Mouse (Mus musculus) limb, embryonic 10.5 days (tissue): ENCODE results near the gene Ccdc40. TPM values are rescaled to one million over a fixed set of nuclear protein-coding genes. Genes with fewer than 3 reads are reported as not detected.
A peak's percentile ranks its signal among the peaks of the same experiment; 100 is the strongest.
"Not testable (repeated sequence)": the region's sequence is repeated elsewhere in the genome, so short reads cannot be mapped to it uniquely, and the experiment has no call there.

Experiments used
- DNase-seq: peaks from one replicate; pipeline ENCODE4 v3.0.0-alpha.2; 2017; ENCODE audit warnings: low spot score
- H3K27ac ChIP-seq: fragments of 300-500 bp; sonication (generic); 2 replicates; pipeline ENCODE4 v1.5.1; 2016; ENCODE audit warnings: mild to moderate bottlenecking
- H3K27me3 ChIP-seq: fragments of 300-500 bp; sonication (generic); 2 replicates; pipeline ENCODE4 v1.6.1; 2016; ENCODE audit warnings: low read depth, mild to moderate bottlenecking; ENCODE audit not compliant: poor library complexity, severe bottlenecking
- H3K36me3 ChIP-seq: fragments of 300-500 bp; sonication (generic); 2 replicates; pipeline ENCODE4 v1.6.1; 2016; ENCODE audit warnings: mild to moderate bottlenecking, moderate library complexity
- H3K4me1 ChIP-seq: fragments of 300-500 bp; sonication (generic); 2 replicates; pipeline ENCODE4 v1.6.1; 2016
- H3K4me3 ChIP-seq: fragments of 300-500 bp; sonication (generic); 2 replicates; pipeline ENCODE4 v1.5.1; 2016; ENCODE audit warnings: mild to moderate bottlenecking, moderate library complexity
- H3K9me3 ChIP-seq: fragments of 300-500 bp; sonication (generic); replicated peaks from 2 replicates; pipeline ENCODE4 v1.6.1; 2016; ENCODE audit warnings: mild to moderate bottlenecking
- WGBS: fragments of 180-500 bp; shearing (Covaris S2); methylation state at CpG from one replicate; pipeline ENCODE4 v1.1.7; 2016; 5-methylcytosine and 5-hydroxymethylcytosine counted together
- polyA plus RNA-seq: library from polyadenylated mRNA; unstranded; fragments of >200 nt; fragmentation: Nextera tagmentation; extraction: Ambion mirVana; gene quantifications from 2 replicates; pipeline ENCODE4 v1.2.1, GENCODE M21; 2016

Gene Ccdc40
- polyA plus RNA-seq, 1 experiment from 2014 or later: 12.8 TPM

DNA sequence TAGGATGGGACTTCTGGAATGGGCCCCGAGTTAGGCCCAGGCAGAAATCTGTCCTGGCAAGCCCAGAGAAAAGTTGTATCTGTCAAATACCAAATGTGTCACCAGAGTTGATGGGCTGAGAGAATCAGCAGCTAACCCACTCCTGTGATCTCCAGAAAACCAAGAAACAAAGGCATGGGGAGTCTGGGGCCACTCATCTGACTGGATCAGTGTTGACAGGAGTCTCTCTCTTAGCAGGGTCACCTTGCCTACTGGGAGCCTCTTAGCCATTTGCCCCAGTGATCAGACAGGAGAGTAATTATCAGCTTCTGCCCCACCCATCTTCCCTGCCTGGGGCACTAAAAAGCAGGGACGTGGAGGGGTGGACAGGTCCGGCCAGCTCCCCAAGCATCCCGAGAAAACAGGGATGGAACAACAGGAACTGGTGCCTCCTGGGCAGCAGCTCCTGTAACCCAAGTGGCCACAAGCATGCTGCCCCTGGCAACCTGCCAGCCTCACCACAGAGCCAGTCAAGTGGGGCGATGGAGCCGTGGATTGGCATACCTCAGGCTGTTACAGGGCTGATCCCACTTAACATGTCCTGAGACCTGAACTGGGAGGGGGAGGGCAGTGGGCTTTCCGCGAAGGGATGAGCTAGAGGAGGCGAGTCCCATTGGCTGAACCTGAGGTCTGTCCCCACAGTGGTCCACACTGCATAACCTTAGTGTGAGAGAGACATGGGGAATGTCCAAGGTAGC is 57.6 kb downstream of the Ccdc40 start:
- H3K27me3 ChIP-seq: no peaks in the 10 kb centered on the region
- H3K27ac ChIP-seq: no peak overlapping the region
- H3K4me3 ChIP-seq: no peak overlapping the region
- H3K36me3 ChIP-seq: peaks cover 83% of the 10 kb centered on the region
- no peaks in the 10 kb centered on the region for H3K9me3 ChIP-seq
- 67% methylated on average over 9 of the region's 9 CpGs for WGBS
- DNase-seq: no peak
- no peaks in the 10 kb centered on the region for H3K4me1 ChIP-seq

DNA sequence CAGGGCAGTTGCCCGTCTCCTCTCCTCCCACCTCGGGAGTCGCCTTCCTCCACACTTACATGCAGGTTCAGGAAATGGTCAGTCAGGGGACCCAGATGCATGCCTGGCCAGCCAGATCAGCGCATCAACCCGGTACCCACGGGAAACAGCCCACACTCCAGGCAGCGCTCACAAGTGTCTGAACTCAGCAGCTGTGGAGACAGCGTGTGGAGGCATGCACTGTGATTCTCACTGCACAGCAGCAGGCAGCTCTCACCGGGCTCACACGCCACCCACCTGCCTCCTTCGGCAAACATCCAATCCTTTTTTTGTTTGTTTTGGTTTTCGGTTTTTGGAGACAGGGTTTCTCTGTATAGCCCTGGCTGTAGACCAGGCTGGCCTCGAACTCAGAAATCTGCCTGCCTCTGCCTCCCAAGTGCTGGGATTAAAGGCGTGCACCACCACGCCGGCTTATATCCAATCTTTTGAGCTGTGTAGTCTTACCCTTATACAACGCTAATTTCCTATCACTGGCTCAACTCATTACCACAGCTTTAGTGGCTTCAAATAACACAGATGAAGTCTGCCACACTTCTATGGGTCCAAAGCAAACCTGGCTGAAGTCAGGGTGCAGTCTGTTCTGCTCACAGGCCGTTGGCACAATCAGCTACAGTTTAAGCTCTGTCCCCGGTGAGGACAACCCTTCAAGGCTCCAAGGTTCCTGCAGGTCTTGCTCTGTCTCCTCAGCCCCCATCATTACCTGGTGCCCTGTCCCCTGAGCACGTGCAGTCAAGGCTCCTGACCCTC is 59.0 kb downstream of the Ccdc40 start:
- H3K4me3 ChIP-seq: no peak overlapping the region
- no peaks in the 10 kb centered on the region for H3K27me3 ChIP-seq
- no peak for DNase-seq
- no peaks in the 10 kb centered on the region for H3K4me1 ChIP-seq
- H3K27ac ChIP-seq: no peak overlapping the region
- H3K36me3 ChIP-seq: peaks cover 90% of the 10 kb centered on the region
- H3K9me3 ChIP-seq: no peaks in the 10 kb centered on the region
- WGBS: 93% methylated on average over 20 of the region's 20 CpGs

DNA sequence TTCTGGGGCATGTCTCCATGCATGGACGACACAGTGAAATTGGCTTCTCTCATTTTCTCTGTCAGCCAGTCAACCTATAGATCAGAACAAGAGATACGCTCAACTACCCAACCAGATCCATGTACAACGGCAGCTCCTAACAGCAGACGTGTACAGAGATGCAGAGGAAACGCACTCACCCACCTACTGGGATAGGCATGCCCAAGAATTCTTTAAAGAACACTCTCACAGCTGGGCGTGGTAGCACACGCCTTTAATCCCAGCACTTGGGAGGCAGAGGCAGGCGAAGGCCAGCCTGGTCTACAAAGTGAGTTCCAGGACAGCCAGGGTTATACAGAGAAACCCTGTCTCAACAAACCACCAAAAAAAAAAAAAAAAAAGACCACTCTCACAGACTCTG is 64.5 kb downstream of the Ccdc40 start:
- DNase-seq, H3K27me3 ChIP-seq, H3K27ac ChIP-seq, H3K4me3 ChIP-seq, H3K9me3 ChIP-seq, H3K4me1 ChIP-seq: not testable (repeated sequence)
- WGBS: 95% methylated on average over 8 of the region's 8 CpGs
- peaks cover 98% of the 10 kb centered on the region for H3K36me3 ChIP-seq

DNA sequence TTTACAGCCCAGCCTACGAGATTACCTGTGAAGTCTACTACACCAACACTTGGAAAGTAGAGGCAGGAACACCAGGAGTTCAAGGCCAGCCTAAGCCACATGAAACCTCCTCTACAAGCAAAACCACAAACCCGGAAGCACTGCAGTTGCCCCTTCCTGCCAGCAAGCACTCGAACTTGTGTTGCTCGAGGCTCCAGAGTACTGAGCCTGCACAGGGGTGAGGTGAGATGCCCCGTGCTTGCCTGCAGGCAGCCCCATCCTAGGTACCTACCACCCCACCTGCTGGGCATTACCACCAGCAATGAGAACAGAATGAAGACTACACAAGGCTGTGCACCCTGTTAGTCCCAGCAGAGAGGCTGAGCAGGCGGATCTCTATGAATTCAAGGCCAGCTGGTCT is 69.6 kb downstream of the Ccdc40 start:
- H3K4me1 ChIP-seq: peaks cover 21% of the 10 kb centered on the region
- H3K27ac ChIP-seq: no peak overlapping the region
- no peaks in the 10 kb centered on the region for H3K9me3 ChIP-seq
- WGBS: 89% methylated on average over 6 of the region's 6 CpGs
- no peak for DNase-seq
- peaks cover 54% of the 10 kb centered on the region for H3K36me3 ChIP-seq
- no peaks in the 10 kb centered on the region for H3K27me3 ChIP-seq
- H3K4me3 ChIP-seq: peak overlapping the region; percentile 18

DNA sequence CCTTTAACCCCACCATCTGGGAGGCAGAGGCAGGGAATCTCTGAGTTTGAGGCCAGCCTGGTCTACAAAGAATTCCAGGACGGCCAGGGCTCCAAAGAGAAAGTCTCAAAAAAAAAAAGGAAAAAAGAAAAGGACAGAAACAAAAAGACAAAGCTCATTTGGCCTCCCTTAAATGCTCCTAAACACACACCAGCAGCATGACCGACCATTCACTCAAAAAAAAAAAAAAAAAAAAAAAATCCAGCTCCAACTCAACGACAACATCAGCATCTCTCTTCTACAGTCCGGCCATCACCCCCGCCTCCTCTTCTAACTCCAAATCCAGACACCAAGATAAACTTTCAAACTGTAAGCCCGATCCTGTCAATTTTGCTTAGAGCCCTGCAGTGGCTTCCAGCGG is 70.5 kb downstream of the Ccdc40 start:
- Histone ChIP-seq H3K4me1 (peaks cover 21% of the 10 kb centered on the region), H3K4me3 (peak overlapping the region; percentile 87), H3K9me3 (no peaks in the 10 kb centered on the region), H3K27ac (peak overlapping the region; percentile 98), H3K27me3 (peaks cover 2% of the 10 kb centered on the region; the same call in 1 of the 2 replicates), H3K36me3 (peaks cover 45% of the 10 kb centered on the region)
- WGBS: 20% methylated on average over 7 of the region's 7 CpGs
- DNase-seq: no peak

DNA sequence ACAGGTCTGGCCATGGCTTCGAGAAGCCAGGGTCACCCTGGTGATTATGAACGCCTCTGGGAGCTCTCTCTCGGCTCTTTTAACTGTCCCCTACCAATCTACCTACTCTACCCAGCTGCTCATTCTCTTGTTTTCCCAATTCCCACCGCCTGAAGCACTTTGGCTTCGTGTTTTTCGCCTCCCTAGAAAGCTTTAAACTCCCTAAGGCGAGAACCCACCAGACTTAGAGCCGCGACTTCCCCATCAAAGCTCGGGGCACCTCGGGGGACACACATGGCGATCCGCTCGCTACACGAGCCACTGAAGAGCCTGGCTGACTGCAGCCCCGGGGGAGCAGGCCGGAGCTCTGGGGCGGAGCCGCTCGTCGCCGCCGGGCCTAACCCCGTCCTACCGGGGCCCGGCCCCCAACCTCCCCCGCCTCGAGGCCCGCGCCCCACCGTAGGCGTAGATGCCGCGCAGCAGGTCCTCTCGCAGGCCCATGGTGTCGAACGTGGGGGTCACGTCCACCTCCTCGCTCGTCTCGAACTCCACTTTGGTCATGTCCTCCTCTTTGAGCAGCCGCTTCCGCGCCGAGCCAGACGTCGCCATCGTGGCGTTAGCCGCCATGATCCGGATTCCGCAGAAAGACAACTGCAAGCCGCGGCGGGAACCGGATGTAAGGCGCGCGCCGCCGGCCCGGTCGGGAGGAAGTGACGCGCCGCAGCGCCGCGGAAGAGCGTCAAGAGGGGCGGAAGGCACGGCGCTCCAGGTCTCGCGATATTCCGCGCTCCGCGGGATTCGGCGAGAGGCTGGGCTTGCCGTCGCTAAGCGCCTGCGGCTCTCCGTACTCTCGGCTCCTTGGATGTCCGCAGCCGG is 71.2 kb downstream of the Ccdc40 start, which contains the start of gene Eif4a3:
Eif4a3 (minus strand) TSS at position 699 of the 855 bp plus-strand sequence.
- peak; percentile 99 for DNase-seq
- peak within 1 kb of the TSS; percentile 87 for H3K4me3 ChIP-seq
- WGBS: under 1% methylated on average over 89 of the region's 89 CpGs

DNA sequence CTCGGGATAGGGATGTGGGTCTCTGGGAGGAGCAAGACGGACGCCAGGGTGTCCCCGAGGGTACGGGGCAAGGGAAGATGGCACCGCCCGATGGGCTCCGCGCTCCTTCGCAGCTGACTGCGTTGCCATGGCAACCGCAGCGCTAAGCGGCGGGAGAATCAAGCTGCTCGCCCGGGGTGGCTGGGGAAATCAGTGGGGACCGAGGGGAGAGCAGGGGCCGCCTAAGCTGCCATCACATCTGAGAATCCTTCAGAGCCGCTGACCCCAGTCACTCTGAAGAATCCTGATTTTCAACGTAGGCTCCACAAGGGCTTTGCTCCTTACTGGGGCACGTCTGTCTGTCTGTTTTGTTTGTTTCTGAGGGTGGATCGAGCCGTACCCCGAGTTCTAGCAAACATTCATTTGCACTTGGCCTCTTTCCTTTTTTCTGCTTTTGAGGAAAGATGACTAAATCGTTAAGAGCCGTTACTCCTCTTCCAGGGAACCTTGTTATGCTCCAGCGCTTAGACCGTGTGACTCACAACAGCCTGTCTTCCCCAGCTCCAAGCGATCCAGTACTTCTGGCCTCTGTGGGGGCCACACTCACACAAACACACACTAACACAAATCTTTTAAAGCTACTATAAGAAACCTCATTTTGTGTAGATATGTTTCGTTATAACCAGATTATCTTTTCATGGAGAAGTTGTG is 72.0 kb downstream of the Ccdc40 start:
- Histone ChIP-seq H3K27me3 (peaks cover 16% of the 10 kb centered on the region; the same call in 1 of the 2 replicates), H3K4me3 (peak overlapping the region; percentile 87), H3K27ac (peak overlapping the region; percentile 98), H3K9me3 (no peaks in the 10 kb centered on the region), H3K36me3 (peaks cover 31% of the 10 kb centered on the region), H3K4me1 (peaks cover 27% of the 10 kb centered on the region)
- no peak for DNase-seq
- 2% methylated on average over 31 of the region's 31 CpGs for WGBS

More for the DNA sequence above, 71.2 kb downstream of the Ccdc40 start, which contains the start of gene Eif4a3:
- H3K36me3 ChIP-seq: peaks cover 38% of the 10 kb centered on the region
- no peaks in the 10 kb centered on the region for H3K9me3 ChIP-seq
- H3K4me1 ChIP-seq: peaks cover 21% of the 10 kb centered on the region
- peaks cover 9% of the 10 kb centered on the region; the same call in 1 of the 2 replicates for H3K27me3 ChIP-seq
- peak within 1 kb of the TSS; percentile 98 for H3K27ac ChIP-seq

DNA sequence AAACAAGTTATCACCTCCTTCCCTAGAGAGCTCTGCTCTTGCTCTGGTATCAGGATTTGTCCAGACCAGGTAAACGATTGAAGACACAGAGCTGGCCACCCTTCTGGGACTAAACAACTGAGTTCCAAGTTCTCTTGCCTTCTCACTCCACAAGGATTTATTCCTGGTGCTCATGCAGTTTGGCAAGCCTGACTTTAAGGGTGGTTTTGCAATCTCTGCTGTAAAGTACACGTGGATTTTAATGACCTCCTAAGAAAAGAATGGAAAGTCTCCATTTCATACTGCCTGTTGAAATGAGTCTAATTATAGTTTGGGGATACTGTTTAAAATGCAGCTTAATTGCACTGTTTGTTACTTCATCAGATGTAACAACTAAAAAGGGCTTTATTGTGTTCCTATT is 72.6 kb downstream of the Ccdc40 start:
- DNase-seq: no peak
- 30% methylated on average over 2 of the region's 2 CpGs for WGBS
- no peaks in the 10 kb centered on the region for H3K9me3 ChIP-seq
- H3K36me3 ChIP-seq: peaks cover 25% of the 10 kb centered on the region
- H3K27me3 ChIP-seq: peaks cover 16% of the 10 kb centered on the region; the same call in 1 of the 2 replicates
- H3K4me1 ChIP-seq: peaks cover 29% of the 10 kb centered on the region
- H3K27ac ChIP-seq: no peak overlapping the region
- peak overlapping the region; percentile 87 for H3K4me3 ChIP-seq

DNA sequence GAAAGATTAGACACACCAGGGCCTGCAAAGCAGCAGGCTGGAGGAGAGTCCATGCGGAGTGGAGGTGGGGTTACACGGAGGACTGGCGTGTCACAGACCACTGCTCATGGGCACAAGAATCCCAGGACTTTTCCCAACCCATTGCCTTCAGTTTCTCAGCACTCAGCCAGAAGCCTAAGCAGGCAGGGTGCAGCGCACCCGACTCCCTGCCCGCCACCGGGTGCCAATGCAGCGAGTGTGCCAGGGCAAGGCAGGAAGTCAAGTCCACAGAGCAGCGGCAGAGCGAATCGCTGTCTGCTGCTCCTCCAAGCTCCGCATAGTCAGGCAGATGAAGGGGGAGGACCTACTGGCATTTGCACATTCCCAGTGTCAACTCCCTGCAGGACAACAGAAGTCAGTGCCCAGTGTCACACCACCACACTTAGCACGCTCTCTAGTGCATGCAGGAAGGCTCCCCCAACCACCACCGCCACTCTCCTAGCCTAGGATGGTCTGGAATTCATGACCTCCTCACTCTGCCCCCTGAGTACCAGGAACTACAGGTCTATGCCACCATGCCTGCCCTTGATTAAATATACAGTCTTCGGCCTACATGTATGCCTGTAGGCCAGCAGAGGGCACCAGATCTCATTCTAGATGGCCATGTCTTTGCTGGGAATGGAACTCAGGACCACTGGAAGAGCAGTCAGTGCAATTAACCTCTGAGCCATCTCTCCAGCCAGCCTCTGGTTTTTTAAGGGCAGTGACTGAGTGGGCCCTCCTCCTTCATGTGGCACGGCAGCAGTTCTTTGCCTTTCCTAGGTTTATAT is 76.7 kb downstream of the Ccdc40 start:
- DNase-seq: peak; percentile 75
- no peaks in the 10 kb centered on the region for H3K9me3 ChIP-seq
- H3K36me3 ChIP-seq: no peaks in the 10 kb centered on the region
- H3K4me3 ChIP-seq: no peak overlapping the region
- H3K4me1 ChIP-seq: peaks cover 37% of the 10 kb centered on the region
- WGBS: 42% methylated on average over 16 of the region's 16 CpGs
- H3K27ac ChIP-seq: 0 out of 2 replicates have a peak overlapping the region, but pooled peaks have one; percentile 9
- H3K27me3 ChIP-seq: peaks cover 24% of the 10 kb centered on the region; the same call in 1 of the 2 replicates

DNA sequence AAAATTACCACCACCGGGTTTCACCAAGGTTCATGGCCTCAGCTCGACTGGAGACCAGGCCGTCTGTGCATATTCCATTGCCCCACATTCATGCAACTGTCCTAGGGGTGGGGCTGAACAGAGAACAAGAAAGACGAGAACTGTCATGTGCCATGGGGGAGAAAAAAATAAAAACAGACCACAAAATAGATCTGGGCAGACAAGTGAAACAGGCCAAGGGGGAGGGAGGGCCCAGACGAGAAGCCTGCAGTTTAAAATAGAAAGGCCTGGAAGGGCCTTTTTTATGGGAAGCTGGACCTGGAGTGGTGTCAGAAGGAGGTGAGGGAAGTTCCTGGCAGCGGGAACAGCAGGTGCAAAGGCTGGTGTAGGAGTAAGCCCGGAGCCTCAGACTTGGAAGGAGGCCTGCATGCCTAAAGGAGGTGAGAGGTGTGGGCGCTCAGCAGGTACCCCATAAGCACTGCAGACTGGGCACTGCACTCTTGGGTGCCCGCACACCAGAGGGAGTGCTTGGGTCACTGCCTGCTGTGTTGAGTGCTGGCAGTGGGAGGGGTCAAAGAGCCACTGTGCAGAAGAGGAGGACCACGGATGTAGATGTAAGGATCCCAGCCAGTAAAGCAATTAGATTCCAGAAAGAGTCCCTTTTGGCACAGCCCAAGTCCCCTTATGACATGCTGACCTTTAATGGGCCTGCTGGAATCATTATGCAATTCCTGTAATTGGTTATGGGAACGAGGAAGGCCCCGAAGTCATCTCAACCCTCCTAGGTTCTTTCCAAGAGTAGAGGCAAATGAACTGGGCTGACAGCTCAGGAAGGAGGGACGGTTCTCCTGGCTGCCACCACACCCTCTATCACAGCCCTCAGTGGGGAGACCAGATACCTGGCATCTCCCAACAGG is 78.6 kb downstream of the Ccdc40 start:
- 67% methylated on average over 13 of the region's 13 CpGs for WGBS
- peaks cover 32% of the 10 kb centered on the region for H3K4me1 ChIP-seq
- H3K4me3 ChIP-seq: no peak overlapping the region
- peak overlapping the region; percentile 70; the same call in 1 of the 2 replicates for H3K27ac ChIP-seq
- peaks cover 36% of the 10 kb centered on the region for H3K27me3 ChIP-seq
- H3K36me3 ChIP-seq: no peaks in the 10 kb centered on the region
- no peaks in the 10 kb centered on the region for H3K9me3 ChIP-seq
- DNase-seq: no peak

DNA sequence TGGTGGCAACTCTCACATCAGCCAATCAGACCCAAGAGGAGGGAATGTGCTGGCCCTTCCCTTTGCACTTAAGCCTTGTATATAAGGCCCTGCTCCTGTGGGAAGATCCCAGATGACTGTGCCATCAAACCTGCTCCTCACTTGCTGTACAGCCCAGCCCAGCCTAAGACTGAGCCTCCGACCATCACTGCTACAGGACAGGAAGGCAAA is 79.2 kb downstream of the Ccdc40 start, which contains the start of gene Card14:
Card14 (plus strand) TSS at position 111 of the 210 bp plus-strand sequence.
- DNase-seq: no peak
- H3K27me3 ChIP-seq: peaks cover 40% of the 10 kb centered on the region
- H3K36me3 ChIP-seq: no peaks in the 10 kb centered on the region
- peaks cover 32% of the 10 kb centered on the region for H3K4me1 ChIP-seq
- H3K9me3 ChIP-seq: no peaks in the 10 kb centered on the region
- peak within 1 kb of the TSS; percentile 70 for H3K27ac ChIP-seq
- WGBS: 37% methylated on average over 1 of the region's 1 CpGs
- H3K4me3 ChIP-seq: peak within 1 kb of the TSS; percentile 30
